Mouse (Mus musculus) lung, embryonic 16.5 days (tissue): ENCODE results near the gene Rnf24. TPM values are rescaled to one million over a fixed set of nuclear protein-coding genes. Genes with fewer than 3 reads are reported as not detected.
"Not testable (repeated sequence)": the region's sequence is repeated elsewhere in the genome, so short reads cannot be mapped to it uniquely, and the experiment has no call there.

Source experiments
- ATAC-seq: fragments of 200-750 bp; cut with Nextera tagmentation; 2 replicates; pipeline ENCODE4 v1.8.0; 2017; ENCODE audit warnings: low read depth, mild to moderate bottlenecking, moderate library complexity
- H3K27ac ChIP-seq: fragments of 300-500 bp; sonication (generic); 2 replicates; pipeline ENCODE4 v1.5.1; 2014; ENCODE audit warnings: mild to moderate bottlenecking, control low read depth, low read length
- H3K27me3 ChIP-seq: fragments of 300-500 bp; sonication (generic); 2 replicates; pipeline ENCODE4 v1.6.1; 2014; ENCODE audit warnings: low read depth, low read length, mixed read lengths; ENCODE audit not compliant: control insufficient read depth, insufficient read depth
- H3K36me3 ChIP-seq: fragments of 300-500 bp; sonication (generic); 2 replicates; pipeline ENCODE4 v1.6.1; 2014; ENCODE audit warnings: low read length; ENCODE audit not compliant: control insufficient read depth, insufficient read depth
- H3K4me1 ChIP-seq: fragments of 300-500 bp; sonication (generic); replicated peaks from 2 replicates; pipeline ENCODE4 v1.6.1; 2014; ENCODE audit warnings: low read length, mixed read lengths; ENCODE audit not compliant: control insufficient read depth, insufficient read depth
- H3K4me2 ChIP-seq: fragments of 300-500 bp; sonication (generic); 2 replicates; pipeline ENCODE4 v1.6.1; 2014; ENCODE audit warnings: low read depth, low read length, control low read depth
- H3K4me3 ChIP-seq: fragments of 300-500 bp; sonication (generic); 2 replicates; pipeline ENCODE4 v1.5.1; 2014; ENCODE audit warnings: mild to moderate bottlenecking, low read length, control low read depth
- H3K9ac ChIP-seq: fragments of 300-500 bp; sonication (generic); 2 replicates; pipeline ENCODE4 v1.6.1; 2014; ENCODE audit warnings: low read length, control low read depth
- H3K9me3 ChIP-seq: fragments of 300-500 bp; sonication (generic); 2 replicates; pipeline ENCODE4 v1.6.1; 2016; ENCODE audit warnings: low read length; ENCODE audit not compliant: control insufficient read depth
- WGBS: fragments of 180-500 bp; shearing (Covaris S2); extraction: QIAGEN DNeasy Blood & Tissue Kit; methylation state at CpG from one replicate; pipeline ENCODE4 v1.1.7; 2014; 5-methylcytosine and 5-hydroxymethylcytosine counted together
- polyA plus RNA-seq: library from polyadenylated mRNA; unstranded; fragments of >200 nt; fragmentation: Nextera tagmentation; extraction: Ambion mirVana; gene quantifications from 2 replicates; pipeline ENCODE4 v1.2.1, GENCODE M21; 2015

Rnf24 gene
- polyA plus RNA-seq, 1 experiment from 2014 or later = 3.4 TPM

- Histone ChIP-seq H3K27ac (no peak overlapping the region), H3K9ac (no peak overlapping the region), H3K27me3 (no peaks in the 10 kb centered on the region), H3K4me1 (0 out of 2 replicates have a peak, but pooled peaks cover 4% of the 10 kb centered on the region), H3K36me3 (no peaks in the 10 kb centered on the region), H3K9me3 (no peaks in the 10 kb centered on the region; the same call in 1 of the 2 replicates), H3K4me3 (no peak overlapping the region), H3K4me2 (no peak overlapping the region)
- no peak for ATAC-seq
- WGBS = 82% methylated on average over 6 of the region's 6 CpGs
These were observed 33.3 kb downstream of the Rnf24 start for GRCm38 (mm10) chr2:131319401-131319800.

DNA sequence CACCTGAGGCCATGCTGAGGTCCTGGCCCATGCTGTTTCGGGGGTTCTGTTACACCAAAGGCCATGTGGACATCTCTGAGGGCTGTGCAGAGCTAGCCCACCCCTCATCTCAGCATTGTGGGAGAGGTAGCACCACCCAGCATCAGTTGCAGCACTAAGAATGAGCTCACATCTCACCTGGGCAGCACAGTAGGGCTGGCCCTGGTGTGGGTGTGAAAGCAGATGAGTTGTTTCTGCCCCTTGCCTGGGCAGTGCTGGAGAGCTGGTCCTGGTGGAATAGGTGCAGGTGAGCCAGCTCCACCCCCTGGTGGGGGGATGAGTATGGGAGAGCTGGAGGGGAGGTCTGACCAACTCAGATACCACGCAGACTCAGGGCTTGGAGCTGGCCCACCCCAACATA is 36.5 kb downstream of the Rnf24 start:
- Histone ChIP-seq H3K9me3 (no peaks in the 10 kb centered on the region; the same call in 1 of the 2 replicates), H3K4me3 (no peak overlapping the region), H3K27me3 (no peaks in the 10 kb centered on the region), H3K4me1 (0 out of 2 replicates have a peak, but pooled peaks cover 2% of the 10 kb centered on the region), H3K9ac (no peak overlapping the region), H3K4me2 (no peak overlapping the region), H3K27ac (no peak overlapping the region), H3K36me3 (no peaks in the 10 kb centered on the region)
- ATAC-seq = no peak
- WGBS = 65% methylated on average over 2 of the region's 2 CpGs

DNA sequence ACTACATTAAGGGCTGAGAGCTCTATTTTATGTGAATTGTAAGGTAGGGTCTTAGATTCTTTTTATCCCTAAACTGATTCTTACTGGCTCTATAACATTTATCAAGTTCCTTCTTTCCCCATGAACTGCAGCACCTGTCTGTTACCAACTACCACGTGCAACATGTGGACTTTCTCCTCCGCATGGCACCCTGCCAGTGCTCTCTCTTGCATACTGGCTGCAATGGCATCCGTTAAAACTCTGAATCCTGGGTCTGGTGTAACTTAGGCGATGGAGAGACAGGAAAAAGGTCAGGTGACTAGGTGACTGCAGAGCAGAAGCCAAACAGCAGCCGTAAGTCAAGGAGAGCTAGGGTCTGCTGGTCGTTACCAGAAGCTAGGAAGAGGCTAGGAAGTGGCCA is 43.4 kb downstream of the Rnf24 start:
- H3K27me3 ChIP-seq = no peaks in the 10 kb centered on the region
- H3K9ac ChIP-seq = no peak overlapping the region
- no peak overlapping the region for H3K4me2 ChIP-seq
- no peak overlapping the region for H3K4me3 ChIP-seq
- 55% methylated on average over 6 of the region's 6 CpGs for WGBS
- no peaks in the 10 kb centered on the region for H3K4me1 ChIP-seq
- no peak overlapping the region for H3K27ac ChIP-seq
- no peak for ATAC-seq
- no peaks in the 10 kb centered on the region for H3K36me3 ChIP-seq
- H3K9me3 ChIP-seq = no peaks in the 10 kb centered on the region

GRCm38 (mm10) chr2:131307822-131308221 is 44.9 kb downstream of the Rnf24 start:
- H3K27ac ChIP-seq = no peak overlapping the region
- no peaks in the 10 kb centered on the region for H3K4me1 ChIP-seq
- peaks cover 4% of the 10 kb centered on the region; the same call in 1 of the 2 replicates for H3K36me3 ChIP-seq
- H3K27me3 ChIP-seq = no peaks in the 10 kb centered on the region
- ATAC-seq = no peak
- no peaks in the 10 kb centered on the region for H3K9me3 ChIP-seq
- H3K4me2 ChIP-seq = no peak overlapping the region
- WGBS = 78% methylated on average over 2 of the region's 2 CpGs
- H3K9ac ChIP-seq = no peak overlapping the region
- no peak overlapping the region for H3K4me3 ChIP-seq

DNA sequence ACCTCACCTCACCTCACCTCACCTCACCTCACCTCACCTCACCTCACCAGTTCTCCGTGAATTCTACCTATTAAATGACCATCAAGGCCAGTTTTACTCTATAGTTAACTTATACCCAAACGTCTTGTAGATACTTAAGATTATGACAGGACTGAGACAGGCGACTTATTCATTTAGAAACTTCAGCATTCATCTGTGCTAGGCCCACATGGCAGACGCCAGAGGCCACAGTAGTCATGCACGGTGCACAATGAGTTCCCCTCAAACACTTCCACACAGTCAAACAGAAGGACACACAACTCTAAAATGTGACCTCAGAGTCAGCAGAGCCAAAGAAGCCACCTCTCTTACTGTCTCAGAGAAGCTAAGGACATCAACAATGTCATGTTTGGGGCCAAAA is 45.3 kb downstream of the Rnf24 start:
- no peak for ATAC-seq
- 84% methylated on average over 5 of the region's 5 CpGs for WGBS

DNA sequence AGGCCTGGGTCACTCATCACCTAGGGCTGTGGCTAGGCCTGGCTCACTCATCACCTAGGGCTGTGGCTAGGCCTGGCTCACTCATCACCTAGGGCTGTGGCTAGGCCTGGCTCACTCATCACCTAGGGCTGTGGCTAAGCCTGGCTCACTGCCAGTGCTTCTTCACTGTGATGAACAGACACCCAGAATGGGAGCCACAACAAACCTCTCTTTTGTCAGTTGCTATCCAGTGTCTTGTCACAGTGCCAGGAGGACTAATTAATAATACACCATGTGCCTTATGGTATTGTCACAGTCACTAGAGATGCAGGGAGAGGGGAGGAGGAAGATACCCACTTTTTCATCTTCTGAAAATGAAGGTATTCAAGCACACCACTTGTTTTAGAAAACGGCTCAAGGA is 47.5 kb downstream of the Rnf24 start:
- not testable (repeated sequence) for ATAC-seq, H3K4me3 ChIP-seq, H3K36me3 ChIP-seq, H3K9ac ChIP-seq, H3K27ac ChIP-seq, H3K9me3 ChIP-seq, H3K4me2 ChIP-seq, H3K4me1 ChIP-seq, H3K27me3 ChIP-seq
- 70% methylated on average over 1 of the region's 1 CpGs for WGBS

More for the DNA sequence above, 45.3 kb downstream of the Rnf24 start:
- no peak overlapping the region for H3K4me3 ChIP-seq
- H3K9ac ChIP-seq = no peak overlapping the region
- H3K9me3 ChIP-seq = no peaks in the 10 kb centered on the region
- no peaks in the 10 kb centered on the region for H3K4me1 ChIP-seq
- no peak overlapping the region for H3K4me2 ChIP-seq
- no peak overlapping the region for H3K27ac ChIP-seq
- no peaks in the 10 kb centered on the region for H3K27me3 ChIP-seq
- H3K36me3 ChIP-seq = peaks cover 4% of the 10 kb centered on the region; the same call in 1 of the 2 replicates

GRCm38 (mm10) chr2:131304497-131304896 is 48.2 kb downstream of the Rnf24 start:
- ATAC-seq = no peak
- Histone ChIP-seq H3K9me3 (no peaks in the 10 kb centered on the region), H3K27me3 (no peaks in the 10 kb centered on the region), H3K9ac (no peak overlapping the region), H3K4me2 (no peak overlapping the region), H3K4me1 (no peaks in the 10 kb centered on the region), H3K36me3 (peaks cover 4% of the 10 kb centered on the region), H3K4me3 (no peak overlapping the region), H3K27ac (no peak overlapping the region)
- WGBS = 77% methylated on average over 9 of the region's 9 CpGs

- peaks cover 23% of the 10 kb centered on the region for H3K36me3 ChIP-seq
- H3K4me1 ChIP-seq = no peaks in the 10 kb centered on the region
- peak; percentile 76; the same call in 1 of the 2 replicates for ATAC-seq
These were observed 51.1 kb downstream of the Rnf24 start for GRCm38 (mm10) chr2:131301635-131302034.

GRCm38 (mm10) chr2:131300485-131300884 is 52.2 kb downstream of the Rnf24 start:
- Histone ChIP-seq H3K27me3 (no peaks in the 10 kb centered on the region), H3K4me3 (no peak overlapping the region), H3K9me3 (no peaks in the 10 kb centered on the region), H3K4me1 (no peaks in the 10 kb centered on the region), H3K9ac (no peak overlapping the region), H3K36me3 (peaks cover 30% of the 10 kb centered on the region), H3K4me2 (no peak overlapping the region), H3K27ac (no peak overlapping the region)
- ATAC-seq = no peak
- WGBS = 71% methylated on average over 2 of the region's 2 CpGs

More at GRCm38 (mm10) chr2:131301635-131302034, 51.1 kb downstream of the Rnf24 start:
- no peaks in the 10 kb centered on the region for H3K27me3 ChIP-seq
- no peak overlapping the region for H3K9ac ChIP-seq
- H3K4me3 ChIP-seq = no peak overlapping the region
- H3K27ac ChIP-seq = no peak overlapping the region
- no peak overlapping the region for H3K4me2 ChIP-seq
- no peaks in the 10 kb centered on the region for H3K9me3 ChIP-seq

- not testable (repeated sequence) for ATAC-seq, H3K4me3 ChIP-seq, H3K4me1 ChIP-seq, H3K27ac ChIP-seq, H3K4me2 ChIP-seq, H3K9me3 ChIP-seq, H3K9ac ChIP-seq, H3K27me3 ChIP-seq
- peaks cover 39% of the 10 kb centered on the region for H3K36me3 ChIP-seq
- WGBS = 76% methylated on average over 7 of the region's 7 CpGs
These were observed 54.0 kb downstream of the Rnf24 start for GRCm38 (mm10) chr2:131298674-131299073.
